Mouse (Mus musculus) cerebellum, adult 2 months (tissue): Measurements from ENCODE around the gene Bend4. TPM values are rescaled to one million over a fixed set of nuclear protein-coding genes. Genes with fewer than 3 reads are reported as not detected.

Source experiments
- DNase-seq, 2 experiments: peaks; one replicate each; pipeline ENCODE4 v3.0.0; 2021
- H3K27ac ChIP-seq: fragments of 200-500 bp; 2 replicates; pipeline ENCODE4 v1.5.1; 2012; ENCODE audit warnings: low read length, control low read depth, inconsistent platforms; ENCODE audit not compliant: insufficient read depth
- H3K27me3 ChIP-seq: fragments of 200-500 bp; 2 replicates; pipeline ENCODE4 v1.6.1; 2012; ENCODE audit warnings: inconsistent platforms, mild to moderate bottlenecking, low read length, moderate library complexity; ENCODE audit not compliant: control insufficient read depth, insufficient read depth
- H3K4me1 ChIP-seq: fragments of 200-500 bp; 2 replicates; pipeline ENCODE4 v1.6.1; 2011; ENCODE audit warnings: low read length; ENCODE audit not compliant: control insufficient read depth, insufficient read depth
- H3K4me3 ChIP-seq: fragments of 200-500 bp; replicated peaks from 2 replicates; pipeline ENCODE3; 2011; ENCODE audit warnings: mild to moderate bottlenecking, low read depth, low read length, control low read depth; ENCODE audit not compliant: insufficient read depth
- CTCF ChIP-seq: fragments of 200-500 bp; IDR thresholded peaks from 2 replicates; pipeline ENCODE4 v1.5.1; 2011; ENCODE audit warnings: low read depth, mild to moderate bottlenecking, control low read depth, low read length, moderate library complexity, borderline replicate concordance; ENCODE audit not compliant: insufficient read depth
- POLR2A ChIP-seq: fragments of 200-500 bp; IDR thresholded peaks from 2 replicates; pipeline ENCODE4 v1.6.1; 2011; ENCODE audit warnings: low read length, control low read depth, borderline replicate concordance; ENCODE audit not compliant: insufficient read depth
- WGBS: fragments of 180-500 bp; shearing (Covaris S2); methylation state at CpG from one replicate; pipeline ENCODE4 v1.1.7; 2018; 5-methylcytosine and 5-hydroxymethylcytosine counted together
- polyA plus RNA-seq: library from polyadenylated mRNA; depleted of rRNA; stranded (reverse); fragments of >200 nt; gene quantifications from 2 replicates; pipeline ENCODE4 v1.2.3, GENCODE M21; 2012

Bend4 gene
- polyA plus RNA-seq, 1 experiment = 2.0 TPM

- DNase-seq = no peak
- WGBS = 58% methylated on average over 2 of the region's 2 CpGs
- TF ChIP-seq POLR2A (no peak), CTCF (no peak)
- no peak overlapping the region for H3K27ac ChIP-seq
- no peaks in the 10 kb centered on the region for H3K27me3 ChIP-seq
- no peaks in the 10 kb centered on the region for H3K4me1 ChIP-seq
- no peak overlapping the region for H3K4me3 ChIP-seq
Measured at GRCm38 (mm10) chr5:67437403-67437802, 9.3 kb upstream of the Bend4 start.

- peak in 1 of 2 experiments; percentile 12 for DNase-seq
- H3K4me1 ChIP-seq = no peaks in the 10 kb centered on the region
- WGBS = 2% methylated on average over 108 of the region's 121 CpGs
Measured at GRCm38 (mm10) chr5:67426478-67427442, 1.4 kb downstream of the Bend4 start.

GRCm38 (mm10) chr5:67426011-67426410, 2.1 kb downstream of the Bend4 start:
- Histone ChIP-seq H3K4me1 (no peaks in the 10 kb centered on the region), H3K27me3 (no peaks in the 10 kb centered on the region; the same call in 1 of the 2 replicates), H3K27ac (no peak overlapping the region), H3K4me3 (no peak overlapping the region)
- 35% methylated on average over 5 of the region's 5 CpGs for WGBS
- TF ChIP-seq POLR2A (no peak), CTCF (no peak)
- DNase-seq = no peak

More at GRCm38 (mm10) chr5:67426478-67427442, 1.4 kb downstream of the Bend4 start:
- H3K4me3 ChIP-seq = peak overlapping the region; percentile 56
- no peak overlapping the region for H3K27ac ChIP-seq
- TF ChIP-seq CTCF (no peak), POLR2A (no peak)
- H3K27me3 ChIP-seq = no peaks in the 10 kb centered on the region; the same call in 1 of the 2 replicates

- no peaks in the 10 kb centered on the region; the same call in 1 of the 2 replicates for H3K27me3 ChIP-seq
- no peaks in the 10 kb centered on the region for H3K4me1 ChIP-seq
- H3K27ac ChIP-seq = no peak overlapping the region
- TF ChIP-seq CTCF (no peak), POLR2A (no peak)
- H3K4me3 ChIP-seq = no peak overlapping the region
- 69% methylated on average over 3 of the region's 3 CpGs for WGBS
- DNase-seq = no peak
Measured at GRCm38 (mm10) chr5:67424636-67425035, 3.5 kb downstream of the Bend4 start.

- Histone ChIP-seq H3K27ac (no peak overlapping the region), H3K4me1 (no peaks in the 10 kb centered on the region), H3K27me3 (no peaks in the 10 kb centered on the region; the same call in 1 of the 2 replicates), H3K4me3 (no peak overlapping the region)
- no peak for TF ChIP-seq CTCF
- 47% methylated on average over 2 of the region's 2 CpGs for WGBS
- DNase-seq = no peak
Measured at GRCm38 (mm10) chr5:67423963-67424362, 4.1 kb downstream of the Bend4 start.

GRCm38 (mm10) chr5:67423326-67423725, 4.8 kb downstream of the Bend4 start:
- no peak for DNase-seq
- Histone ChIP-seq H3K27ac (no peak overlapping the region), H3K4me1 (no peaks in the 10 kb centered on the region), H3K4me3 (no peak overlapping the region), H3K27me3 (no peaks in the 10 kb centered on the region; the same call in 1 of the 2 replicates)
- WGBS = 79% methylated on average over 9 of the region's 9 CpGs
- no peak for TF ChIP-seq POLR2A

- DNase-seq = no peak
- WGBS = 86% methylated on average over 4 of the region's 4 CpGs
- H3K27ac ChIP-seq = no peak overlapping the region
- TF ChIP-seq CTCF = no peak
- no peak for TF ChIP-seq POLR2A
- H3K27me3 ChIP-seq = no peaks in the 10 kb centered on the region
- H3K4me3 ChIP-seq = no peak overlapping the region
- no peaks in the 10 kb centered on the region for H3K4me1 ChIP-seq
Measured at GRCm38 (mm10) chr5:67419407-67419806, 8.7 kb downstream of the Bend4 start.

GRCm38 (mm10) chr5:67411475-67411874, 16.6 kb downstream of the Bend4 start:
- 81% methylated on average over 7 of the region's 7 CpGs for WGBS
- DNase-seq = no peak
- Histone ChIP-seq H3K27ac (no peak overlapping the region), H3K4me3 (no peak overlapping the region), H3K27me3 (no peaks in the 10 kb centered on the region), H3K4me1 (no peaks in the 10 kb centered on the region)
- TF ChIP-seq CTCF = no peak
- TF ChIP-seq POLR2A = no peak
